26 mouse cellular contexts compared by ENCODE assay signal in genomic region chrX:160351967-160352677, GRCm38 (mm10). TPM values are rescaled to one million over a fixed set of nuclear protein-coding genes. Genes with fewer than 3 reads are reported as not detected.
A peak's percentile ranks its signal among the peaks of the same experiment; 100 is the strongest.
DNase-seq lines count a peak whose midpoint lies in the region; ATAC-seq and TF ChIP-seq lines count a peak whose summit lies in the region.
"Had no signal": no experiment of that assay in that cellular context is flagged by ENCODE, and none has a peak within 500 bp of the region (broad histone marks: within the 10 kb centered on the region; RNA-seq: fewer than 3 reads in every experiment).

No protein-coding gene starts in this region.

- peak; percentile 24 to 30 for DNase-seq in cerebellum, postnatal 10 days
- DNase-seq in cerebellum, adult 9-10 months = no peak
- DNase-seq in hindbrain, postnatal 0 days (ENCODE audit: low spot score) = peak; percentile 10
- DNase-seq in hindbrain, embryonic 10.5 days (ENCODE audit: low spot score) = no peak
- DNase-seq in A20 (ENCODE audit: low read depth, low spot score) = peak; percentile 1
- peak; percentile 32 for DNase-seq in forebrain, embryonic 14.5 days (ENCODE audit: low spot score)
- DNase-seq: adrenal gland, postnatal 25 days; cerebellum, adult 9-11 months; gastrocnemius, postnatal 25 days; heart, adult 18-20 months; heart, postnatal 10 days; kidney, adult 9 months; kidney, postnatal 14 days; liver; lung, postnatal 4 days; right cerebral cortex, postnatal 14 days; thymus, postnatal 14 days had no signal

- TF ChIP-seq CTCF in hindbrain, postnatal 0 days (IDR thresholded peaks at IDR 0.05; ENCODE audit: low read depth) = no peak

- H3K4me3 ChIP-seq in hindbrain, postnatal 0 days (ENCODE audit: low read length) = no peak overlapping the region
- no peak overlapping the region for H3K4me3 ChIP-seq in hindbrain, embryonic 10.5 days
- H3K4me3 ChIP-seq in forebrain, embryonic 14.5 days (ENCODE audit: low read depth, low read length) = no peak overlapping the region
- H3K4me3 ChIP-seq: embryonic facial prominence, embryonic 13.5 days; heart, embryonic 12.5 days; hindbrain, embryonic 13.5 days; intestine, embryonic 15.5 days; liver, embryonic 15.5 days; lung, embryonic 15.5 days; neural tube, embryonic 15.5 days had no signal

- H3K4me2 ChIP-seq in hindbrain, postnatal 0 days (ENCODE audit: low read depth, low read length) = no peak overlapping the region
- H3K4me2 ChIP-seq in forebrain, embryonic 14.5 days (ENCODE audit: low read length) = no peak overlapping the region
- H3K4me2 ChIP-seq: embryonic facial prominence, embryonic 13.5 days; heart, embryonic 12.5 days; hindbrain, embryonic 13.5 days; intestine, embryonic 15.5 days; liver, embryonic 15.5 days; lung, embryonic 15.5 days; neural tube, embryonic 15.5 days had no signal

- H3K4me1 ChIP-seq in hindbrain, postnatal 0 days (ENCODE audit: insufficient read depth, low read length) = no peaks in the 10 kb centered on the region
- H3K4me1 ChIP-seq in hindbrain, embryonic 10.5 days (replicated peaks) = peaks cover 9% of the 10 kb centered on the region; the same call in 1 of the 2 replicates
- H3K4me1 ChIP-seq in forebrain, embryonic 14.5 days (ENCODE audit: control insufficient read depth, insufficient read depth, low read length) = no peaks in the 10 kb centered on the region
- H3K4me1 ChIP-seq: embryonic facial prominence, embryonic 13.5 days; heart, embryonic 12.5 days; hindbrain, embryonic 13.5 days; intestine, embryonic 15.5 days; liver, embryonic 15.5 days; lung, embryonic 15.5 days; neural tube, embryonic 15.5 days had no signal

- H3K27ac ChIP-seq in hindbrain, postnatal 0 days = no peak overlapping the region
- no peak overlapping the region for H3K27ac ChIP-seq in hindbrain, embryonic 10.5 days
- no peak overlapping the region for H3K27ac ChIP-seq in forebrain, embryonic 14.5 days (ENCODE audit: low read depth, low read length)
- H3K27ac ChIP-seq: embryonic facial prominence, embryonic 13.5 days; hindbrain, embryonic 13.5 days; intestine, embryonic 15.5 days; liver, embryonic 15.5 days; lung, embryonic 15.5 days; neural tube, embryonic 15.5 days had no signal

- H3K36me3 ChIP-seq in hindbrain, postnatal 0 days (ENCODE audit: insufficient read depth, low read length) = no peaks in the 10 kb centered on the region
- no peaks in the 10 kb centered on the region for H3K36me3 ChIP-seq in hindbrain, embryonic 10.5 days
- no peaks in the 10 kb centered on the region for H3K36me3 ChIP-seq in forebrain, embryonic 14.5 days (ENCODE audit: control insufficient read depth, insufficient read depth, low read length)
- H3K36me3 ChIP-seq: embryonic facial prominence, embryonic 13.5 days; heart, embryonic 12.5 days; hindbrain, embryonic 13.5 days; intestine, embryonic 15.5 days; liver, embryonic 15.5 days; lung, embryonic 15.5 days; neural tube, embryonic 15.5 days had no signal

- no peak overlapping the region for H3K9ac ChIP-seq in hindbrain, postnatal 0 days (replicated peaks; ENCODE audit: low read length)
- H3K9ac ChIP-seq in forebrain, embryonic 14.5 days (ENCODE audit: low read length) = no peak overlapping the region
- H3K9ac ChIP-seq: embryonic facial prominence, embryonic 13.5 days; heart, embryonic 12.5 days; hindbrain, embryonic 13.5 days; intestine, embryonic 15.5 days; liver, embryonic 15.5 days; lung, embryonic 15.5 days; neural tube, embryonic 15.5 days had no signal

- 0 out of 2 replicates have a peak, but pooled peaks have one; percentile 53 for ATAC-seq in hindbrain, postnatal 0 days
- ATAC-seq in forebrain, embryonic 14.5 days = peak; percentile 66; the same call in 1 of the 2 replicates
- no peak for ATAC-seq in CD4-positive, CD25-positive, alpha-beta regulatory T cell, adult 4 months
- ATAC-seq in erythroid progenitor cell, adult 5-6 weeks (replicated peaks; ENCODE audit: low FRiP score, poor library complexity, severe bottlenecking) = no peak
- ATAC-seq: intestine, embryonic 15.5 days had no signal

- 24% methylated on average over 1 of the region's 1 CpGs for WGBS in hindbrain, postnatal 0 days
- 11% methylated on average over 1 of the region's 1 CpGs for WGBS in hindbrain, embryonic 10.5 days
- WGBS in forebrain, embryonic 14.5 days = 11% methylated on average over 1 of the region's 1 CpGs

- H3K9me3 ChIP-seq in hindbrain, postnatal 0 days (ENCODE audit: low read length) = no peaks in the 10 kb centered on the region
- no peaks in the 10 kb centered on the region for H3K9me3 ChIP-seq in hindbrain, embryonic 10.5 days
- no peaks in the 10 kb centered on the region for H3K9me3 ChIP-seq in forebrain, embryonic 14.5 days (replicated peaks; ENCODE audit: control insufficient read depth, low read length)
- H3K9me3 ChIP-seq: embryonic facial prominence, embryonic 13.5 days; heart, embryonic 12.5 days; hindbrain, embryonic 13.5 days; intestine, embryonic 15.5 days; liver, embryonic 15.5 days; lung, embryonic 15.5 days; neural tube, embryonic 15.5 days had no signal

- H3K27me3 ChIP-seq in hindbrain, postnatal 0 days (ENCODE audit: insufficient read depth, low read length) = no peaks in the 10 kb centered on the region
- peaks cover 72% of the 10 kb centered on the region for H3K27me3 ChIP-seq in hindbrain, embryonic 10.5 days (ENCODE audit: insufficient read depth, poor library complexity, severe bottlenecking)
- no peaks in the 10 kb centered on the region for H3K27me3 ChIP-seq in forebrain, embryonic 14.5 days (replicated peaks; ENCODE audit: control insufficient read depth, insufficient read depth, low read length)
- H3K27me3 ChIP-seq: intestine, embryonic 15.5 days; liver, embryonic 15.5 days had no signal

RNA-seq across cellular contexts. Expression of gene Adgrg2, which starts 38.4 kb away (rescaled TPM):
- 1.5 and 2.7 TPM in 2 replicates for total RNA-seq in hindbrain, postnatal 0 days (2014; rRNA removed)
- polyA plus RNA-seq in hindbrain, postnatal 0 days (2015; fragmentation: Nextera tagmentation; extraction: Ambion mirVana) = 1.8 TPM in 2 replicates
- polyA plus RNA-seq in hindbrain, embryonic 10.5 days (2016; fragmentation: Nextera tagmentation; extraction: Ambion mirVana) = 0.21 and 0.77 TPM in 2 replicates
- 0.69 and 0.85 TPM in 2 replicates for polyA plus RNA-seq in forebrain, embryonic 14.5 days (2014; fragmentation: Nextera tagmentation; extraction: Ambion mirVana)
- polyA plus RNA-seq in CD4-positive, CD25-positive, alpha-beta regulatory T cell, adult 4 months (2017; shearing (Covaris generic)) = not detected
- total RNA-seq in erythroid progenitor cell, adult 5-6 weeks (2015; ENCODE audit: low replicate concordance) = not detected in 2 replicates
- not detected in 2 replicates for total RNA-seq in erythroid progenitor cell, adult 5-6 weeks (2017; ENCODE audit: low replicate concordance)

Comparison
In these comparisons a context has a peak if more than half of its experiments do, and no peak if none do; other contexts are left out.
1. DNase-seq: peak in cerebellum, postnatal 10 days (2 of 2), hindbrain, postnatal 0 days (single experiment), A20 (single experiment) and forebrain, embryonic 14.5 days (single experiment); none in cerebellum, adult 9-10 months (single experiment) and hindbrain, embryonic 10.5 days (single experiment).
2. ATAC-seq: peak in hindbrain, postnatal 0 days (single experiment) and forebrain, embryonic 14.5 days (single experiment); none in CD4-positive, CD25-positive, alpha-beta regulatory T cell, adult 4 months (single experiment) and erythroid progenitor cell, adult 5-6 weeks (single experiment).